Mouse (Mus musculus): ENCODE measurements at regions not wholly inside any gene's neighbourhood (a gene's known extent, or its start where the extent isn't known, plus 50 kb on each side); places are given as distances from the start of the nearest gene placed in this dataset.

GRCm38 (mm10) chr15:16492871-16493270 lies 235.7 kb upstream of the Cdh9 start:
- no peak for DNase-seq (ENCODE audit: extremely low read depth)
- Histone ChIP-seq H3K4me1 (ENCODE audit: control insufficient read depth in 1 of 2, insufficient read depth in 2 of 2) (no peaks in the 10 kb centered on the region), H3K79me2 (replicated peaks; ENCODE audit: control insufficient read depth, extremely low read depth, insufficient read depth, poor library complexity, severe bottlenecking) (no peaks in the 10 kb centered on the region), H3K9me3 (replicated peaks; ENCODE audit: low read length) (peaks cover 48% of the 10 kb centered on the region), H3K27ac (ENCODE audit: insufficient read depth, low read depth) (no peak overlapping the region), H3K4me3 (replicated peaks in 1 of 3; ENCODE audit: low read depth in 2 of 3, low read length in 2 of 3, poor library complexity in 1 of 3) (no peak overlapping the region), H3K36me3 (replicated peaks in 1 of 2; ENCODE audit: control insufficient read depth in 1 of 2, insufficient read depth in 1 of 2, low read length in 1 of 2) (no peaks in the 10 kb centered on the region), H3K27me3 (replicated peaks) (no peaks in the 10 kb centered on the region), H3K9ac (ENCODE audit: insufficient read depth, low read depth) (no peak overlapping the region), H3K4me2 (ENCODE audit: insufficient read depth, low read depth, poor library complexity, severe bottlenecking) (no peak overlapping the region)
- TF ChIP-seq TCF12 (IDR thresholded peaks at IDR 0.05; ENCODE audit: low read depth, low read length) (no peak), KAT2A (IDR thresholded peaks at IDR 0.05; ENCODE audit: insufficient replicate concordance, low read length) (no peak), USF1 (IDR thresholded peaks at IDR 0.05; ENCODE audit: low read depth, low read length) (no peak), SMC3 (IDR thresholded peaks at IDR 0.05; ENCODE audit: low read depth, low read length) (no peak), MAX (IDR thresholded peaks at IDR 0.05; ENCODE audit: low read length) (no peak), RAD21 (IDR thresholded peaks at IDR 0.05; ENCODE audit: low read depth, low read length) (no peak), USF2 (conservative IDR thresholded peaks at IDR 0.05; ENCODE audit: low read depth, low read length) (no peak), CTCF (conservative IDR thresholded peaks at IDR 0.05 in 1 of 2, IDR thresholded peaks at IDR 0.05 in 1 of 2; ENCODE audit: low read depth in 2 of 2, low read length in 2 of 2) (no peak)
- dilution Hi-C loops (cut with MboI; ENCODE audit: extremely low pct_ligation_motif_present, extremely low pct_unique_long_range_greater_than_20kb, low sequenced_read_pairs), result no loop called here
- in situ Hi-C loops (cut with MboI; ENCODE audit: low pct_ligation_motif_present, low pct_unique_long_range_greater_than_20kb, low sequenced_read_pairs), result no loop called here

GRCm38 (mm10) chr15:16520556-16520955 lies 208.0 kb upstream of the Cdh9 start:
- Histone ChIP-seq H3K9ac (ENCODE audit: insufficient read depth, low read depth) (no peak overlapping the region), H3K9me3 (replicated peaks; ENCODE audit: low read length) (peaks cover 28% of the 10 kb centered on the region), H3K79me2 (replicated peaks; ENCODE audit: control insufficient read depth, extremely low read depth, insufficient read depth, poor library complexity, severe bottlenecking) (no peaks in the 10 kb centered on the region), H3K4me3 (replicated peaks in 1 of 3; ENCODE audit: low read depth in 2 of 3, low read length in 2 of 3, poor library complexity in 1 of 3) (no peak overlapping the region), H3K4me2 (ENCODE audit: insufficient read depth, low read depth, poor library complexity, severe bottlenecking) (no peak overlapping the region), H3K27me3 (replicated peaks) (no peaks in the 10 kb centered on the region), H3K27ac (ENCODE audit: insufficient read depth, low read depth) (no peak overlapping the region), H3K36me3 (replicated peaks in 1 of 2; ENCODE audit: control insufficient read depth in 1 of 2, insufficient read depth in 1 of 2, low read length in 1 of 2) (no peaks in the 10 kb centered on the region), H3K4me1 (ENCODE audit: control insufficient read depth in 1 of 2, insufficient read depth in 2 of 2) (no peaks in the 10 kb centered on the region)
- in situ Hi-C loops (cut with MboI; ENCODE audit: low pct_ligation_motif_present, low pct_unique_long_range_greater_than_20kb, low sequenced_read_pairs) (no loop called here), dilution Hi-C loops (cut with MboI; ENCODE audit: extremely low pct_ligation_motif_present, extremely low pct_unique_long_range_greater_than_20kb, low sequenced_read_pairs) (no loop called here)
- DNase-seq (ENCODE audit: extremely low read depth), result no peak
- no peak for TF ChIP-seq IRF4 (IDR thresholded peaks at IDR 0.05; ENCODE audit: low read depth, low read length)
- no peak for TF ChIP-seq NELFE (IDR thresholded peaks at IDR 0.05; ENCODE audit: low read depth, low read length)
- TF ChIP-seq RCOR1 (conservative IDR thresholded peaks at IDR 0.05; ENCODE audit: low read depth, low read length), result no peak
- no peak for TF ChIP-seq KAT2A (IDR thresholded peaks at IDR 0.05; ENCODE audit: insufficient replicate concordance, low read length)
- no peak for TF ChIP-seq USF1 (IDR thresholded peaks at IDR 0.05; ENCODE audit: low read depth, low read length)
- no peak for TF ChIP-seq ELF1 (IDR thresholded peaks at IDR 0.05; ENCODE audit: low read depth, low read length)
- TF ChIP-seq ZC3H11A (IDR thresholded peaks at IDR 0.05; ENCODE audit: low read depth, low read length), result no peak
- TF ChIP-seq HCFC1 (IDR thresholded peaks at IDR 0.05; ENCODE audit: low read depth, low read length), result no peak
- TF ChIP-seq TCF12 (IDR thresholded peaks at IDR 0.05; ENCODE audit: low read depth, low read length), result no peak
- TF ChIP-seq EP300 (IDR thresholded peaks at IDR 0.05; ENCODE audit: low read length), result no peak
- no peak for TF ChIP-seq MYC (IDR thresholded peaks at IDR 0.05; ENCODE audit: low read depth, low read length)
- TF ChIP-seq E2F4 (IDR thresholded peaks at IDR 0.05; ENCODE audit: insufficient replicate concordance, low read depth, low read length), result no peak
- TF ChIP-seq SMC3 (IDR thresholded peaks at IDR 0.05; ENCODE audit: low read depth, low read length), result no peak
- TF ChIP-seq ETS1 (conservative IDR thresholded peaks at IDR 0.05; ENCODE audit: low read depth, low read length), result no peak
- TF ChIP-seq ZKSCAN1 (IDR thresholded peaks at IDR 0.05; ENCODE audit: borderline replicate concordance, low read depth, low read length), result no peak
- no peak for TF ChIP-seq CTCF (conservative IDR thresholded peaks at IDR 0.05 in 1 of 2, IDR thresholded peaks at IDR 0.05 in 1 of 2; ENCODE audit: low read depth in 2 of 2, low read length in 2 of 2)
- TF ChIP-seq UBTF (IDR thresholded peaks at IDR 0.05; ENCODE audit: low read depth, low read length), result no peak
- no peak for TF ChIP-seq ZMIZ1 (IDR thresholded peaks at IDR 0.05; ENCODE audit: low read depth, low read length)
- no peak for TF ChIP-seq JUND (conservative IDR thresholded peaks at IDR 0.05; ENCODE audit: low read depth, low read length)

All from CH12.LX (cell line).